Mouse (Mus musculus) heart, adult 2 months (tissue): Measurements from ENCODE around the gene Sys1. TPM values are rescaled to one million over a fixed set of nuclear protein-coding genes. Genes with fewer than 3 reads are reported as not detected.

Experiments
- DNase-seq, 2 experiments: peaks; one replicate each; pipeline ENCODE4 v3.0.0; 2021
- H3K27ac ChIP-seq: fragments of 200-600 bp; 2 replicates; pipeline ENCODE4 v1.8.1; 2022
- H3K27me3 ChIP-seq: fragments of 200-500 bp; 2 replicates; pipeline ENCODE4 v1.6.1; 2012; ENCODE audit warnings: mild to moderate bottlenecking, low read length, inconsistent platforms, mixed read lengths; ENCODE audit not compliant: control insufficient read depth, insufficient read depth
- H3K36me3 ChIP-seq: fragments of 200-500 bp; 2 replicates; pipeline ENCODE4 v1.6.1; 2012; ENCODE audit warnings: low read length, inconsistent platforms; ENCODE audit not compliant: control insufficient read depth, insufficient read depth
- H3K4me1 ChIP-seq: fragments of 200-500 bp; 2 replicates; pipeline ENCODE4 v1.6.1; 2011; ENCODE audit warnings: low read length; ENCODE audit not compliant: control insufficient read depth, insufficient read depth
- H3K4me3 ChIP-seq: fragments of 200-600 bp; 2 replicates; pipeline ENCODE4 v1.8.1; 2022
- H3K79me2 ChIP-seq: fragments of 200-500 bp; replicated peaks from 2 replicates; pipeline ENCODE4 v1.6.1; 2012; ENCODE audit warnings: mild to moderate bottlenecking, inconsistent platforms, low read length, moderate library complexity, mixed read lengths; ENCODE audit not compliant: control insufficient read depth, insufficient read depth
- H3K9ac ChIP-seq: fragments of 200-500 bp; 2 replicates; pipeline ENCODE4 v1.6.1; 2012; ENCODE audit warnings: low read depth, mild to moderate bottlenecking, control low read depth, inconsistent platforms, low read length, mixed read lengths
- CTCF ChIP-seq: fragments of 200-600 bp; IDR thresholded peaks from 2 replicates; pipeline ENCODE4 v1.8.1; 2022; ENCODE audit warnings: antibody characterized with exemption, mild to moderate bottlenecking, moderate library complexity
- EP300 ChIP-seq: fragments of 200-500 bp; IDR thresholded peaks from 2 replicates; pipeline ENCODE4 v1.6.1; 2011; ENCODE audit warnings: low read depth, low read length, control low read depth; ENCODE audit not compliant: insufficient read depth
- POLR2A ChIP-seq: fragments of 200-500 bp; IDR thresholded peaks from 2 replicates; pipeline ENCODE4 v1.6.1; 2011; ENCODE audit warnings: mild to moderate bottlenecking, low read depth, low read length, control low read depth; ENCODE audit not compliant: insufficient read depth
- WGBS: fragments of 180-500 bp; shearing (Covaris S2); methylation state at CpG from one replicate; pipeline ENCODE4 v1.1.7; 2018; 5-methylcytosine and 5-hydroxymethylcytosine counted together
- intact Hi-C: fragments of 180-260 bp; cut with DNase I; formaldehyde crosslinking; loops from one replicate; pipeline ENCODE4 v1.15.1; 2025
- polyA plus RNA-seq: library from polyadenylated mRNA; depleted of rRNA; stranded (reverse); fragments of >200 nt; gene quantifications from 2 replicates; pipeline ENCODE4 v1.2.3, GENCODE M21; 2012
- total RNA-seq, 2 experiments: library from RNA; stranded (reverse); gene quantifications; 2 replicates each; pipeline ENCODE4 v1.2.3; 2021

Sys1 gene
- total and polyA plus RNA-seq, 3 experiments, result 21.1 to 55.0 (median 26.4) TPM

- H3K79me2 ChIP-seq, result no peaks in the 10 kb centered on the region
- TF ChIP-seq CTCF (no peak), EP300 (no peak), POLR2A (no peak)
- intact Hi-C loops, result no loop called here
- H3K4me3 ChIP-seq, result no peak overlapping the region
- no peak overlapping the region for H3K9ac ChIP-seq
- no peaks in the 10 kb centered on the region for H3K27me3 ChIP-seq
- H3K36me3 ChIP-seq, result no peaks in the 10 kb centered on the region
- H3K4me1 ChIP-seq, result peaks cover 2% of the 10 kb centered on the region
- DNase-seq, result no peak
- no peak overlapping the region for H3K27ac ChIP-seq
- WGBS, result 46% methylated on average over 2 of the region's 2 CpGs
Measured at GRCm38 (mm10) chr2:164494126-164494525, 37.4 kb downstream of the Sys1 start.

DNA sequence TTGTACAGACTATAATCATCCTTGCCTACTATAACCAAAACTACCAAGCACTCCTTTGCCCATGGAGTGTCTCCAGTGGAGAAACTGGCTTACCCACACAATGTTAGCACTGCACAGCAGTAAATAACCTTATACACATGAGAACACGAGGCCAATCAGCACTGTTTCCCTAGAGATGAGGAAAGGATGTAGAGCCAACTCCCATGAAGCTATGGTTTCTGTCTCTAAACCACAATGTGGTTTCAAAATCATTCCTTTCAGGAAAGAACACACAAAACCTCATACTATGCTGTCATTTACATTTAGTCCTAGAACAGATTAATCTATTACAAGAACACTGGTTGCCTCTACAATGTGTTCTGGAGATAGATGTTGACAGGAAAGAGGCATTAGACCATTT is 39.6 kb downstream of the Sys1 start:
- no peak for TF ChIP-seq CTCF
- TF ChIP-seq POLR2A, result no peak
- no peak for TF ChIP-seq EP300
- no peaks in the 10 kb centered on the region for H3K79me2 ChIP-seq
- no peak for DNase-seq
- intact Hi-C loops, result loop anchor here (2.0 kb wide), 2 partner anchors 36 to 76 kb away; partner anchors contain the start of gene Gm20458
- H3K27me3 ChIP-seq, result no peaks in the 10 kb centered on the region
- no peaks in the 10 kb centered on the region for H3K36me3 ChIP-seq
- no peak overlapping the region for H3K9ac ChIP-seq
- no peak overlapping the region for H3K4me3 ChIP-seq
- peaks cover 2% of the 10 kb centered on the region for H3K4me1 ChIP-seq
- no peak overlapping the region for H3K27ac ChIP-seq
- 45% methylated on average over 1 of the region's 1 CpGs for WGBS

- no peaks in the 10 kb centered on the region for H3K79me2 ChIP-seq
- peak within 1 kb of the TSS; percentile 69 for H3K4me3 ChIP-seq
- DNase-seq, result peak; percentile 91
- 4% methylated on average over 43 of the region's 43 CpGs for WGBS
- intact Hi-C loops, result loop anchor here (1.0 to 2.0 kb wide), 3 partner anchors 11 to 76 kb away; partner anchors contain the start of genes Dbndd2 and Gm20458
- peaks cover 2% of the 10 kb centered on the region for H3K4me1 ChIP-seq
- peak within 1 kb of the TSS; percentile 67 for H3K9ac ChIP-seq
- TF ChIP-seq POLR2A (peak; percentile 90), EP300 (no peak)
- no peaks in the 10 kb centered on the region for H3K27me3 ChIP-seq
- H3K27ac ChIP-seq, result peak within 1 kb of the TSS; percentile 93
- no peaks in the 10 kb centered on the region for H3K36me3 ChIP-seq
Measured at GRCm38 (mm10) chr2:164496847-164497690, 40.3 kb downstream of the Sys1 start, which contains the start of gene Pigt. Gene Pigt (plus strand): TSS chr2:164497520.

GRCm38 (mm10) chr2:164497691-164498268 is 41.0 kb downstream of the Sys1 start:
- intact Hi-C loops, result loop anchor here (1.0 to 2.0 kb wide), 3 partner anchors 11 to 77 kb away; partner anchors contain the start of genes Dbndd2 and Gm20458
- WGBS, result 4% methylated on average over 21 of the region's 21 CpGs

GRCm38 (mm10) chr2:164499317-164499716 is 42.6 kb downstream of the Sys1 start:
- intact Hi-C loops, result no loop called here
- no peak for TF ChIP-seq POLR2A
- peak; percentile 25; the same call in 1 of the 2 replicates for TF ChIP-seq CTCF
- 71% methylated on average over 5 of the region's 5 CpGs for WGBS

More at GRCm38 (mm10) chr2:164497691-164498268, 41.0 kb downstream of the Sys1 start:
- H3K9ac ChIP-seq, result peak overlapping the region; percentile 67
- H3K79me2 ChIP-seq, result no peaks in the 10 kb centered on the region
- H3K4me3 ChIP-seq, result peak overlapping the region; percentile 69
- H3K27me3 ChIP-seq, result no peaks in the 10 kb centered on the region
- no peaks in the 10 kb centered on the region for H3K36me3 ChIP-seq
- no peak for TF ChIP-seq POLR2A
- H3K4me1 ChIP-seq, result peaks cover 2% of the 10 kb centered on the region
- H3K27ac ChIP-seq, result peak overlapping the region; percentile 93
- no peak for DNase-seq

GRCm38 (mm10) chr2:164500511-164500910 is 43.7 kb downstream of the Sys1 start:
- no peak for DNase-seq
- Histone ChIP-seq H3K4me1 (peaks cover 2% of the 10 kb centered on the region), H3K36me3 (no peaks in the 10 kb centered on the region), H3K27me3 (no peaks in the 10 kb centered on the region), H3K9ac (no peak overlapping the region), H3K27ac (no peak overlapping the region), H3K79me2 (no peaks in the 10 kb centered on the region), H3K4me3 (no peak overlapping the region)
- no peak for TF ChIP-seq CTCF
- no peak for TF ChIP-seq POLR2A
- no peak for TF ChIP-seq EP300
- intact Hi-C loops, result no loop called here
- 71% methylated on average over 7 of the region's 7 CpGs for WGBS

More at GRCm38 (mm10) chr2:164499317-164499716, 42.6 kb downstream of the Sys1 start:
- Histone ChIP-seq H3K4me1 (peaks cover 2% of the 10 kb centered on the region), H3K9ac (no peak overlapping the region), H3K4me3 (no peak overlapping the region), H3K36me3 (no peaks in the 10 kb centered on the region), H3K27me3 (no peaks in the 10 kb centered on the region), H3K27ac (no peak overlapping the region), H3K79me2 (no peaks in the 10 kb centered on the region)
- no peak for DNase-seq
